Mouse (Mus musculus) stomach, postnatal 0 days (tissue): Measurements from ENCODE around the gene Gm32717.
"Not testable (repeated sequence)": the region's sequence is repeated elsewhere in the genome, so short reads cannot be mapped to it uniquely, and the experiment has no call there.

ENCODE experiments used
- CTCF ChIP-seq: IDR thresholded peaks from 2 replicates; pipeline ENCODE4 v1.5.1; 2016; ENCODE audit warnings: antibody characterized with exemption, low read depth, mild to moderate bottlenecking, moderate library complexity
- EP300 ChIP-seq: optimal IDR thresholded peaks from 2 replicates; pipeline ENCODE3; 2016; ENCODE audit warnings: antibody characterized with exemption

- not testable (repeated sequence) for TF ChIP-seq CTCF, EP300
Observed at GRCm38 (mm10) chr10:118258388-118258787, 17.8 kb upstream of the Gm32717 start, which contains the start of gene Gm32802.
